In genomic region chr3:21953416-21953810, GRCm38 (mm10) we compare ENCODE assay signal across 10 mouse cellular contexts.
DNase-seq lines count a peak whose midpoint lies in the region; ATAC-seq and TF ChIP-seq lines count a peak whose summit lies in the region.
"Had no signal": no experiment of that assay in that cellular context is flagged by ENCODE, and none has a peak within 500 bp of the region (broad histone marks: within the 10 kb centered on the region; RNA-seq: fewer than 3 reads in every experiment).

No protein-coding gene starts in this region.

- TF ChIP-seq POLR2A in myocyte (IDR thresholded peaks at IDR 0.05; ENCODE audit: insufficient read length, low read depth) = no peak

- no peaks in the 10 kb centered on the region for H3K9me3 ChIP-seq in liver, postnatal 0 days (ENCODE audit: low read length)
- no peaks in the 10 kb centered on the region for H3K9me3 ChIP-seq in liver, embryonic 12.5 days (replicated peaks)
- no peaks in the 10 kb centered on the region for H3K9me3 ChIP-seq in heart, embryonic 13.5 days
- no peaks in the 10 kb centered on the region for H3K9me3 ChIP-seq in hindbrain, embryonic 13.5 days
- H3K9me3 ChIP-seq: embryonic facial prominence, embryonic 10.5 days; limb, embryonic 13.5 days had no signal

- H3K79me2 ChIP-seq in myocyte (ENCODE audit: control insufficient read depth, insufficient read depth) = no peaks in the 10 kb centered on the region

- no peak overlapping the region for H3K9ac ChIP-seq in liver, postnatal 0 days (replicated peaks)
- H3K9ac ChIP-seq in liver, embryonic 12.5 days = no peak overlapping the region
- no peak overlapping the region for H3K9ac ChIP-seq in heart, embryonic 13.5 days
- no peak overlapping the region for H3K9ac ChIP-seq in hindbrain, embryonic 13.5 days
- H3K9ac ChIP-seq: limb, embryonic 13.5 days had no signal

- H3K4me1 ChIP-seq in liver, postnatal 0 days (ENCODE audit: insufficient read depth) = peaks cover 23% of the 10 kb centered on the region
- peaks cover 4% of the 10 kb centered on the region; the same call in 1 of the 2 replicates for H3K4me1 ChIP-seq in liver, embryonic 12.5 days
- H3K4me1 ChIP-seq in heart, embryonic 13.5 days = peaks cover 27% of the 10 kb centered on the region
- no peaks in the 10 kb centered on the region for H3K4me1 ChIP-seq in hindbrain, embryonic 13.5 days (replicated peaks)

- no peak for TF ChIP-seq CTCF in liver, postnatal 0 days (IDR thresholded peaks at IDR 0.05; ENCODE audit: low read depth)

- DNase-seq in liver, postnatal 0 days = no peak
- DNase-seq in right cerebral cortex, postnatal 4 days = no peak
- DNase-seq in urinary bladder, postnatal 14 days (ENCODE audit: low spot score) = no peak

- peak overlapping the region; percentile 48 for H3K27ac ChIP-seq in liver, postnatal 0 days (ENCODE audit: low read depth)
- H3K27ac ChIP-seq in liver, embryonic 12.5 days = no peak overlapping the region
- H3K27ac ChIP-seq in heart, embryonic 13.5 days (replicated peaks) = peak overlapping the region; percentile 80
- H3K27ac ChIP-seq in hindbrain, embryonic 13.5 days = no peak overlapping the region
- H3K27ac ChIP-seq: embryonic facial prominence, embryonic 10.5 days; limb, embryonic 13.5 days had no signal

- no peak for TF ChIP-seq EP300 in liver, postnatal 0 days (IDR thresholded peaks at IDR 0.05; ENCODE audit: low read depth)

- H3K27me3 ChIP-seq in liver, postnatal 0 days (ENCODE audit: insufficient read depth, low read length) = no peaks in the 10 kb centered on the region
- H3K27me3 ChIP-seq in liver, embryonic 12.5 days (replicated peaks) = no peaks in the 10 kb centered on the region
- H3K27me3 ChIP-seq in heart, embryonic 13.5 days (replicated peaks) = no peaks in the 10 kb centered on the region
- no peaks in the 10 kb centered on the region for H3K27me3 ChIP-seq in myocyte (ENCODE audit: control insufficient read depth, insufficient read depth, insufficient read length)
- no peaks in the 10 kb centered on the region for H3K27me3 ChIP-seq in hindbrain, embryonic 13.5 days
- H3K27me3 ChIP-seq: limb, embryonic 13.5 days had no signal

- no peak for ATAC-seq in liver, postnatal 0 days
- no peak for ATAC-seq in liver, embryonic 12.5 days
- peak; percentile 45 for ATAC-seq in activated CD4-positive, CD25-positive, alpha-beta regulatory T cell, adult 4 months
- ATAC-seq in heart, embryonic 13.5 days (ENCODE audit: extremely low read depth, insufficient number of reproducible peaks, low FRiP score, low TSS enrichment) = no peak
- ATAC-seq in hindbrain, embryonic 13.5 days (ENCODE audit: low FRiP score) = no peak

- no peak overlapping the region for H3K4me2 ChIP-seq in liver, postnatal 0 days (ENCODE audit: low read depth, low read length)
- no peak overlapping the region for H3K4me2 ChIP-seq in liver, embryonic 12.5 days
- H3K4me2 ChIP-seq in heart, embryonic 13.5 days = no peak overlapping the region
- H3K4me2 ChIP-seq in myocyte (ENCODE audit: low read depth) = peak overlapping the region; percentile 61
- no peak overlapping the region for H3K4me2 ChIP-seq in hindbrain, embryonic 13.5 days
- H3K4me2 ChIP-seq: limb, embryonic 13.5 days had no signal

- WGBS in liver, postnatal 0 days (ENCODE audit: insufficient replicate concordance) = 71% methylated on average over 6 of the region's 6 CpGs
- 61% methylated on average over 6 of the region's 6 CpGs for WGBS in liver, embryonic 12.5 days (ENCODE audit: insufficient replicate concordance)
- WGBS in heart, embryonic 13.5 days = 66% methylated on average over 6 of the region's 6 CpGs
- 93% methylated on average over 6 of the region's 6 CpGs for WGBS in hindbrain, embryonic 13.5 days

- no peak overlapping the region for H3ac ChIP-seq in myocyte (ENCODE audit: control insufficient read depth, insufficient read length)

- no peaks in the 10 kb centered on the region for H3K36me3 ChIP-seq in liver, postnatal 0 days (replicated peaks; ENCODE audit: insufficient read depth, low read length)
- no peaks in the 10 kb centered on the region for H3K36me3 ChIP-seq in liver, embryonic 12.5 days
- no peaks in the 10 kb centered on the region for H3K36me3 ChIP-seq in heart, embryonic 13.5 days
- H3K36me3 ChIP-seq in myocyte (ENCODE audit: control insufficient read depth, insufficient read depth) = no peaks in the 10 kb centered on the region
- no peaks in the 10 kb centered on the region for H3K36me3 ChIP-seq in hindbrain, embryonic 13.5 days
- H3K36me3 ChIP-seq: embryonic facial prominence, embryonic 10.5 days; limb, embryonic 13.5 days had no signal

- H3K4me3 ChIP-seq in liver, postnatal 0 days (ENCODE audit: low read depth, low read length) = no peak overlapping the region
- H3K4me3 ChIP-seq in liver, embryonic 12.5 days = no peak overlapping the region
- no peak overlapping the region for H3K4me3 ChIP-seq in heart, embryonic 13.5 days
- H3K4me3 ChIP-seq in myocyte = no peak overlapping the region
- no peak overlapping the region for H3K4me3 ChIP-seq in hindbrain, embryonic 13.5 days
- H3K4me3 ChIP-seq: embryonic facial prominence, embryonic 10.5 days; limb, embryonic 13.5 days had no signal

TF ChIP-seq in myocyte, 11 proteins besides CTCF, POLR2A, EP300 and RAD21:
- TF ChIP-seq CEBPB (IDR thresholded peaks at IDR 0.05; ENCODE audit: insufficient read depth, poor library complexity, severe bottlenecking) = no peak
- TF ChIP-seq TCF3 (IDR thresholded peaks at IDR 0.05; ENCODE audit: insufficient read length, low read depth) = no peak
- no peak for TF ChIP-seq USF1 (IDR thresholded peaks at IDR 0.05; ENCODE audit: low read depth)
- no peak for TF ChIP-seq REST (IDR thresholded peaks at IDR 0.05; ENCODE audit: insufficient read depth, insufficient read length)
- TF ChIP-seq MAX (IDR thresholded peaks at IDR 0.05; ENCODE audit: low read depth) = no peak
- TF ChIP-seq E2F4 (IDR thresholded peaks at IDR 0.05; ENCODE audit: insufficient read depth) = no peak
- no peak for TF ChIP-seq SRF (IDR thresholded peaks at IDR 0.05; ENCODE audit: control insufficient read depth, insufficient read length, low read depth)
- no peak for TF ChIP-seq MYOG (IDR thresholded peaks at IDR 0.05; ENCODE audit: control insufficient read depth in 1 of 3, insufficient read depth in 1 of 3, insufficient read length in 2 of 3, low read depth in 2 of 3)
- no peak for TF ChIP-seq MYOD1 (IDR thresholded peaks at IDR 0.05; ENCODE audit: control insufficient read depth in 1 of 3, insufficient read length in 2 of 3, low read depth in 2 of 3)
- TF ChIP-seq POLR2AphosphoS2 (IDR thresholded peaks at IDR 0.05; ENCODE audit: insufficient read length, low read depth) = no peak
- TF ChIP-seq TCF12 (IDR thresholded peaks at IDR 0.05; ENCODE audit: insufficient read depth, poor library complexity, severe bottlenecking) = no peak
TF ChIP-seq in myocyte: peak in this region for 0.

Comparison
In these comparisons a context has a peak if more than half of its experiments do, and no peak if none do; other contexts are left out.
1. H3K27ac ChIP-seq: peak in liver, postnatal 0 days (single experiment) and heart, embryonic 13.5 days (single experiment); none in liver, embryonic 12.5 days (single experiment) and hindbrain, embryonic 13.5 days (single experiment).